Mouse (Mus musculus) lung, adult 2 months (tissue): ENCODE measurements around the gene Nid1. TPM values are rescaled to one million over a fixed set of nuclear protein-coding genes. Genes with fewer than 3 reads are reported as not detected.
"Not testable (repeated sequence)": the region's sequence is repeated elsewhere in the genome, so short reads cannot be mapped to it uniquely, and the experiment has no call there.

ENCODE experiments used
- DNase-seq: peaks from one replicate; pipeline ENCODE4 v3.0.0; 2022
- H3K4me1 ChIP-seq: fragments of 200-500 bp; 2 replicates; pipeline ENCODE4 v1.6.1; 2011; ENCODE audit warnings: low read length; ENCODE audit not compliant: control insufficient read depth, insufficient read depth
- H3K4me3 ChIP-seq: fragments of 200-500 bp; replicated peaks from 2 replicates; pipeline ENCODE3; 2011; ENCODE audit warnings: low read depth, mild to moderate bottlenecking, control low read depth, low read length; ENCODE audit errors: extremely low read depth
- CTCF ChIP-seq: fragments of 200-500 bp; IDR thresholded peaks from 2 replicates; pipeline ENCODE4 v1.5.1; 2011; ENCODE audit warnings: mild to moderate bottlenecking, low read length, control low read depth; ENCODE audit not compliant: insufficient read depth
- POLR2A ChIP-seq: fragments of 200-500 bp; IDR thresholded peaks from 2 replicates; pipeline ENCODE4 v1.6.1; 2011; ENCODE audit warnings: low read depth, mild to moderate bottlenecking, control low read depth, low read length, borderline replicate concordance; ENCODE audit errors: extremely low read depth
- WGBS: fragments of 180-500 bp; shearing (Covaris S2); methylation state at CpG from one replicate; pipeline ENCODE4 v1.1.7; 2018; 5-methylcytosine and 5-hydroxymethylcytosine counted together
- polyA plus RNA-seq: library from polyadenylated mRNA; depleted of rRNA; stranded (reverse); fragments of >200 nt; gene quantifications from 2 replicates; pipeline ENCODE4 v1.2.3, GENCODE M21; 2012; rRNA removed

The Nid1 gene
- polyA plus RNA-seq, result 94.2 and 96.7 TPM in 2 replicates

DNA sequence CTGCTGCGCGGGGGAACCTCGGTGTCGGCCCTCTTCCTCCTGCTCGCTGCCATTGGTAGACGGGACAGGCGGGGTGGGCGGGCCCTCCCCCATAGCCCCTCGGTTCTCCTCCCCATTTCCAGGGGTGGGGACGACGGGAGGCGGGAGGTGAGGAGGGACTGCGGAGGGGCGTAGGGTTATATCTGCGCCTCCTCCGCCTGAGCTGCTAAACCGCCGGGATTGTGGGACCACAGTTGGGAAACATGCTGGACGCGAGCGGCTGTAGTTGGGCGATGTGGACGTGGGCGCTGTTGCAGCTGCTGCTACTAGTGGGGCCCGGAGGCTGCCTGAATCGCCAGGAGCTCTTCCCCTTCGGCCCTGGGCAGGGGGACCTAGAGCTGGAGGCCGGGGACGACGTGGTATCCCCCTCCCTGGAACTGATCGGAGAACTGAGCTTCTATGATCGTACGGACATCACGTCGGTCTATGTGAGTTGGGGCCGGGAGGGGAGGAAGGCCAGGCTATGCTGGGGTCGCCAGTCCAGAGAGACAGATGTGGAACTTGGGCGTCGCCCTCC is at the start of gene Nid1:
Nid1 (plus strand) TSS at position 92 of the 556 bp plus-strand sequence.
- H3K4me3 ChIP-seq, H3K4me1 ChIP-seq, DNase-seq: not testable (repeated sequence)
- WGBS, result under 1% methylated on average over 30 of the region's 39 CpGs

DNA sequence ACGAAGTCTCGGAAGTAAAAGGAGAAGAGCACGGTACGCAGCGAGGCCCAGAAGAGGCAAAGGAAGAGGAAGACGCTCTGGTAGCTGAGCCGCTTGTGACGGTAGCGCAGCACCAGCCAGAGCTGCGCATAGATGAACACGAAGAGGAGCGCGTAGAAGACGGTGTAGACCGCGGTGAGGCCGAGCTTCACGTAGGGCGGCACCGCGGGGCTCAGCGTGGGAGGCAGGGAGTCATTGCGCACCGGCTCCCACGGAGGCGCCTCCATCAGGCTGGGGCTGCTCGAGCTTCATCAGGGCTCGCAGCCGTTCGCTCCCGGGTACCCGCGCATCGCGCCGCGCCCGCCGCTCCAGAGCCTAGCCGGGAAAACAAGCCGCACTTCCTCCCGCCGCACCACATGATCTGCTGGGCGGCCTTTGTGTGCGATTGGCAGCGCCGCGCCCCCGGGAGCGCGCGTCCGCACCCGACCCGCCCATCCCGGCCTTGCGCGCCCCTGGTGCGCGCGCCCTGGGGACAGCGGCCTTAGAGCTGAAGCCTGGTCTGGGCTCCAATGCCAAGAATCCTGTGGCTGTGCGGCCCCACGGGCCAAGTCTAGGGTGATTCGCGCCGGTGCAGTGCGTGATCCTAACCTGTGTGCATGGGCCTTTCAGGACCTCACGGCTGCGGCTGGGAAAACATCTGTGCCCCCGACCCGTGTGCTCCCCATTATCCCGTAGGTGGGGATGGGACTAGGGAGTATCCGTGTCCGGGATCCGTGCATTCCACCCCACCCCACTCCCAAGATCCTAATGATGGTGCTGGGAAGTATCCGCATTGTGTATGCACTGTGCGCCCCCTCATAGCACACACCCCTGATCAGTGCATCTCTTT is 43.9 kb upstream of the Nid1 start, which contains the start of gene Gpr137b:
Gpr137b (minus strand) TSS at position 787 of the 868 bp plus-strand sequence.
- under 1% methylated on average over 55 of the region's 78 CpGs for WGBS
- DNase-seq, result peak; percentile 59
- peak within 1 kb of the TSS; percentile 53 for H3K4me3 ChIP-seq

DNA sequence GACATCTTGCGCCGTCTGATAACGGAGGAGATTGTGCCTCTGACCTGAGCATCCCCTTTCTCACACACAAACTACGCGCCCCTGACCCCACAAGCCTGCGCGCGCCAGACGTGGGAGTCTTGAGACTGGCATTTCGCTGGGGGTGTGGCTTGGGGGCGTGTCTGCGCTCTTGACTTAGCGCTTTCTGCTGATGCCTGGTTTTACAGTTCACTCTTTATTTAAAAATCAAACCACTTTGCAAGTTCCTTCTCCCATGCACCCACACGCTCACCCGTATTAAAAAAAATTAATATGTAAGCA is 43.3 kb upstream of the Nid1 start:
- DNase-seq, H3K4me3 ChIP-seq: not testable (repeated sequence)

More for the DNA sequence above, 43.9 kb upstream of the Nid1 start, which contains the start of gene Gpr137b:
- H3K4me1 ChIP-seq, result not testable (repeated sequence)

DNA sequence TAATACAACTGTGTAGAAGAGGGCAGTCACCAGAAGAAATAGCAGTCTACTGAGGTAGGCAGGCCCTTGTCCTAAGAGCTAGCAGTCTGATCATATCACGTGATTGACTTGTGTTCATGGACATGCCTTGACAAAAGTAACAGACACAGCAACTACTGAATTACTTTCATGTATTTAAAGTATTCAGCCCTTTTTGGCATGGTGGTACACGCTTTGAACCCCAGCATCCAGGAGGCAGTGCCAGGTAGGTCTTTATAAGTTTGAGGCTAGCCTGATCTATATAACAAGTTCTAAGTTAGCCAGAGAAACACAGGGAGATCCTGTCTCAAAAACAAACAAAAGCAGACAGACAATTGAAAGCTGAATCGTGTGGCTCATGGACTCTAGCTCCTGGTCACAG is 36.5 kb upstream of the Nid1 start:
- not testable (repeated sequence) for H3K4me1 ChIP-seq, DNase-seq, H3K4me3 ChIP-seq
- 56% methylated on average over 3 of the region's 3 CpGs for WGBS

More for the DNA sequence above, 43.3 kb upstream of the Nid1 start:
- H3K4me1 ChIP-seq, result not testable (repeated sequence)
- under 1% methylated on average over 15 of the region's 15 CpGs for WGBS

DNA sequence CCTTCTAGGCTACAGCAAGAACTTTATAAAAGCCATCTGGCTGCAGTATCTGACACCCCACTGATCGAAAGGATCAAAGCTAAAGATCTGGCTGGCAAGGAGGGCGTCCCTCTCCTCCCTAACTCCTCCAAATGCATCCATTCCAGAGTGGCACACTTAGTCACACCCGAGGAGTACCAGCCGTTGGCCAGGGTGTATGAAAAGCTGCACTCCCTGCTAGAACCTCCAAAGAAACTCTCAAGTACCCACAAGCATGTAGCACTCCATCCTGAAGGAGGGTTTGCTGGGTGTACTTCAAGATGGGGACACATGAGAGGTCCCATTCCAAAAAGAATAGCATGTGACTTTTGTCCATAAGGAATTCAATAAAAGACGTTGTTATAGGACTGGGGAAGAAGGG is 34.5 kb upstream of the Nid1 start:
- not testable (repeated sequence) for H3K4me3 ChIP-seq, H3K4me1 ChIP-seq, DNase-seq
- 63% methylated on average over 5 of the region's 5 CpGs for WGBS

DNA sequence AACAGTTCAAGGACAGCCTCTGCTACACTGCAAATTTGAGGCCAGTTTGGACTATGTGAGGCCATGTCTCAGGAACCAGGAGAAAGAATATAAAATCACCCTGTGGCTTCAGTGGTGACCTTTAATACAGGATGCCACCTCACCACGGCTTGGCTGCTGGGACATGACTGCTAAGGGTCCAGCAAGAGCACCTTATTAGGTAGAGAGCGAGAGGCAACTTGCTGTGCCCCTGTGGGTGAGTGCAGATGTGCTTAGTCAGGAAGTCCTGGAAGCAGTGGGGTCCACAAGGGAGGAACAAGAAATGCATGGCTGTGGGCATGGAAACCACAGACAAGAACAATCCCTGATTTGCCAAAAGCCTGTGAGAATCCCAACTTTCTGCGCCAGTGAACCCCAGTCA is 34.0 kb upstream of the Nid1 start:
- not testable (repeated sequence) for H3K4me3 ChIP-seq, DNase-seq, H3K4me1 ChIP-seq
- WGBS, result 85% methylated on average over 3 of the region's 3 CpGs

DNA sequence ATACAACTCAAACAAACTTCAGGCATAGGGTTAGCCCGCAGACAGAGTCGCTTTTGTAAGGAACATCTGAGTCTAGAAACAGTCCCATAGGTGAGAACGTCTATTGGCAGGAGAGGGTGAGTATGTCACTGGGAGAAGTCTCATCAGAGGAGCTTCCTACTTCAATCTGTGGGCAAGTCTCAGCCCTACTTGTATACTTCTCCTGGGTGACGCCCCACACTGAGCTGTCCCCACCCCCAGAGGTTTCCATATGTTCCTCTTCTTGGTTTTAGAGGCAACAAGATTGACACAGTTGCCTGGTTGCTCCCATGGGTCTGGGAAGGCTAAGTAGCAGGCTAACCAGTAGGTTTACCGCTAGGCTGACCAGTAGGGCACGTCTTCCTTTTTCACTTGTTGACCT is 33.5 kb upstream of the Nid1 start:
- WGBS, result 73% methylated on average over 6 of the region's 6 CpGs
- not testable (repeated sequence) for H3K4me1 ChIP-seq, H3K4me3 ChIP-seq, DNase-seq

DNA sequence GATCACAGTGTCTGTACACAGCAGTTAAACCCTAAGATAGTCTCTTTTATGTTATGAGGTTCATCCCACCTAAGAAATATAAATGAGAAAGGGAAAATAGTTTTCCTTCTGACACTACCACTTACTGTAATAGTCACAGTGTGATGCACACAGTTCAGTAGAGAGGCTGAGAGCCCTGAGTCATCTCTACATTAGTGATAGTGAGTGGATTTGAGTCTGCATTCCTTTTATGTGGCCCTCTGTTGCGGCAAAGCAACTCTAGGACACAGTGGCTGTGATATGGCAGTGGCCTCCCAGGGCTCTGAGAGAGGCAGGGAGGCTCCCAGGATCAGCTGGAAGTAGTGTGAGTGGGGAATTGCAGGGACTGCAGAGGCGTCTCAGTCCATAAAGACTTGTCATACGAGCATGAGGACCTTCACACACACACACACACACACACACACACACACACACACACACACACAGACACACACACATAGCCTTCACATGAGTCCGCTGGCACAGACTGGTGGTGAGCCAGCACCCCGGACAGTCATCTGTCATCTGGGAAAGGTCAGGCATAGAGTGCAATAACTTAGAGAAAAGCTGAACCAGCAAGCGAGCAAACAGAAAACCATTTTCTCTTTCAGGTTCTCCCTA is 32.7 kb upstream of the Nid1 start:
- not testable (repeated sequence) for DNase-seq, H3K4me3 ChIP-seq, H3K4me1 ChIP-seq
- WGBS, result 72% methylated on average over 6 of the region's 6 CpGs

DNA sequence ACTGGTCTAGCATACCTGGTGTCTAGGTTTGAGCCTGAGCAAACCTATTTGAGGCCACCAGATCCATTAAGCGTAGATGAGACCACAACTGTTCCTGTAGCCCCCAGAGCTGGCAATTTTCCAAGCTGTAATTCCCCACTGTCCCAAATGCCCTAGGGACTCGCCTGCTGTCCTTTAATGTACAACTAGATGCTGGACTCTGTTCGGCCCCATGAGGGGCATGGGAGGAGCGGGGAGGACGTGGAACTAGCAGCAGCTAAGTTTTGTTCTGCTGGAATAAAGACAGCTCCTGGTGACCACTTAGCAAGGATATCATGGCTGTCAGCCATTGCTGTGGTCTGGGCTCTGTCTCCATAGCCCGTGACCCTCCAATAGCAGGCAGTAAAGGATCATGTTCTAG is 31.8 kb upstream of the Nid1 start:
- WGBS, result no CpG with 5 or more reads among the region's 6 CpGs
- H3K4me1 ChIP-seq, H3K4me3 ChIP-seq, DNase-seq: not testable (repeated sequence)

DNA sequence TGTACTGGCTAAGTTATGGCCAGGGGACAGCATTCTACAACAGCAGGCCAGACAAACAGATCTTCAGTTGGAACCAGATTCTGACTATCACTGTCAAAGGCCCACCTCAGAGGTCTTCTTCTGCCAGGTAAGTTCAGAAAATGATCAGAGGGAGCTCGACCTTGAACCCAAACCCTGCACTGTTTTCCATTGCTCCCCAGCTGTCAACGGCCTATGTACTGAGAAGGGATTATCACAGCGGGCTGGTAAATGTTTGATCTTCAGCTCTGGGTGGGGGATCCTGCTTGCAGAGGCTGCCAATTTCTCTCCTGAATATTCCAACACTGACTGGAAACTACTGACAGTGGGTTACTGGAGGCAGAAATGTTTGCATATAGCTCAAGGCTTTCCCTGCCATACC is 23.1 kb upstream of the Nid1 start:
- Histone ChIP-seq H3K4me1 (no peaks in the 10 kb centered on the region), H3K4me3 (no peak overlapping the region)
- DNase-seq, result no peak
- 67% methylated on average over 3 of the region's 3 CpGs for WGBS
- TF ChIP-seq CTCF (no peak), POLR2A (no peak)
